Mouse (Mus musculus): ENCODE results near the gene Fcrl6. TPM values are rescaled to one million over a fixed set of nuclear protein-coding genes. Genes with fewer than 3 reads are reported as not detected.

Gene Fcrl6
- total RNA-seq, 2 experiments from 2014 or later = 0.25 TPM; not detected in 1

GRCm38 (mm10) chr1:172549314-172549713 lies 53.0 kb downstream of the Fcrl6 start:
- DNase-seq (ENCODE audit: low spot score in 2 of 2) = no peak

- DNase-seq (ENCODE audit: low spot score in 2 of 2) = no peak
Observed at GRCm38 (mm10) chr1:172548501-172548900, 53.9 kb downstream of the Fcrl6 start.

Other genes with a start within 250 kb of the Fcrl6 start
- 10 to 100 TPM; 10.2 to 10.8 TPM for gene Pigm, start 226.0 kb downstream of the Fcrl6 start, total RNA-seq (2021)
- gene Slamf9, start 127.2 kb downstream of the Fcrl6 start, total RNA-seq (2021) = 1 to 10 TPM in 1 of 2 experiments, under 1 TPM in 1; 0.64 to 1.1 TPM
- gene Igsf9, start 120.8 kb downstream of the Fcrl6 start, total RNA-seq (2021) = 10 to 100 TPM; 13.9 to 15.5 TPM
- gene Tagln2, start 102.5 kb downstream of the Fcrl6 start, total RNA-seq (2021) = 10 to 100 TPM; 20.7 to 21.4 TPM
- 1 to 10 TPM; 3.3 to 4.9 TPM for gene Cfap45, start 81.8 kb downstream of the Fcrl6 start, total RNA-seq (2021)
- gene Vsig8, start 46.6 kb downstream of the Fcrl6 start, total RNA-seq (2021) = under 1 TPM; 0.51 to 0.85 TPM
- not detected for gene Slamf8, start 12.0 kb downstream of the Fcrl6 start, total RNA-seq (2021)
- gene Dusp23, start 30.4 kb upstream of the Fcrl6 start, total RNA-seq (2021) = 1 to 10 TPM; 8.3 to 8.9 TPM
- not detected for gene Crp, start 95.5 kb upstream of the Fcrl6 start, total RNA-seq (2021)

All from layer of hippocampus, postnatal 10 days (tissue).